In the genomic region with DNA sequence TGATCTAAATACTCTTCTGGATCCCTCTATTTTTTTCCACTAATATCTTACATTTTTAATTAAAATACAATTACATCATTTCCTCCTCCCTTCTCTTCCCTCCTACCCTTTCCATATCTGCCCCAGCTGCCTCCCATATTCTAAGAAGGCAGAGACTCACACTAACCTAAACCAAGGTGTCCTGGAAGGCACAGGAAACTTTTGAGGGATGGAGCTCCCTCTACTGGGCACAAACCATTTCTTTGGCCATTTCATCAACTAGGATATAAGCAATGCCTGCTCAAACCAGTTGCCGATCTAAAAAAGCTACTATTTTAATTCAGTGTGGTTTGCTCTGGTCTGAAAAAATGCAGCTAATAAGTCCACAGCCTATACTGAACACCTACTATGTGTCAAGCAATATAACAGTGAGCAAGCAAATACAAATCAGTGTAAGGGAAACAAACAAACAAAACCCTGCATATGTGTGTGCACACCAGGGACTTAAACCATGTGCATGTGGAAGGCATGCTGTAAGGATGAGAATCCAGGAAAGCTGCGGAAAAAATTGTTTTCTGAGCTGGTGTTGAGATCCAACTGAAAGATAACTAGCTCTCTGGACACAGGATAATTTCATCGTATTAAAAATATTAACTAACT, we compare ENCODE assay signal across 9 mouse cellular contexts.
DNase-seq lines count a peak whose midpoint lies in the region; ATAC-seq lines count a peak whose summit lies in the region.
"Had no signal": no experiment of that assay in that cellular context is flagged by ENCODE, and none has a peak within 500 bp of the region (broad histone marks: within the 10 kb centered on the region; RNA-seq: fewer than 3 reads in every experiment).

No protein-coding gene starts in this region.

- WGBS in heart, embryonic 10.5 days: 57% methylated on average over 3 of the region's 3 CpGs
- 45% methylated on average over 3 of the region's 3 CpGs for WGBS in forebrain, embryonic 15.5 days
- 55% methylated on average over 3 of the region's 3 CpGs for WGBS in kidney, embryonic 14.5 days

- H3K4me3 ChIP-seq in heart, embryonic 10.5 days: no peak overlapping the region
- H3K4me3 ChIP-seq in forebrain, embryonic 15.5 days: no peak overlapping the region
- H3K4me3 ChIP-seq in kidney, embryonic 14.5 days (ENCODE audit: low read length): no peak overlapping the region

- no peak overlapping the region for H3K4me2 ChIP-seq in forebrain, embryonic 15.5 days (replicated peaks)
- no peak overlapping the region for H3K4me2 ChIP-seq in kidney, embryonic 14.5 days (replicated peaks; ENCODE audit: low read depth, low read length)

- no peaks in the 10 kb centered on the region for H3K4me1 ChIP-seq in heart, embryonic 10.5 days
- H3K4me1 ChIP-seq in forebrain, embryonic 15.5 days: no peaks in the 10 kb centered on the region
- H3K4me1 ChIP-seq in kidney, embryonic 14.5 days (ENCODE audit: control insufficient read depth, insufficient read depth, low read length): no peaks in the 10 kb centered on the region

- intact Hi-C loops in left cerebral cortex, postnatal 4 days (cut with DNase I): no loop called here

- no peak overlapping the region for H3K9ac ChIP-seq in forebrain, embryonic 15.5 days (replicated peaks)
- H3K9ac ChIP-seq in kidney, embryonic 14.5 days (ENCODE audit: low read depth, low read length): no peak overlapping the region

- no peaks in the 10 kb centered on the region for H3K27me3 ChIP-seq in heart, embryonic 10.5 days (ENCODE audit: insufficient read depth, poor library complexity, severe bottlenecking)
- no peaks in the 10 kb centered on the region for H3K27me3 ChIP-seq in forebrain, embryonic 15.5 days
- H3K27me3 ChIP-seq in kidney, embryonic 14.5 days (ENCODE audit: control insufficient read depth, insufficient read depth, low read length): no peaks in the 10 kb centered on the region

- peak; percentile 70 for ATAC-seq in forebrain, embryonic 15.5 days (replicated peaks)
- peak; percentile 69; the same call in 1 of the 2 replicates for ATAC-seq in kidney, embryonic 14.5 days (ENCODE audit: low FRiP score, low TSS enrichment)

- H3K9me3 ChIP-seq in heart, embryonic 10.5 days: no peaks in the 10 kb centered on the region
- no peaks in the 10 kb centered on the region for H3K9me3 ChIP-seq in forebrain, embryonic 15.5 days
- no peaks in the 10 kb centered on the region for H3K9me3 ChIP-seq in kidney, embryonic 14.5 days (ENCODE audit: control insufficient read depth, low read length)

- peak; percentile 3 for DNase-seq in heart, adult 8-10 months (ENCODE audit: low spot score)
- no peak for DNase-seq in heart, embryonic 10.5 days (ENCODE audit: low spot score)
- DNase-seq in brain, embryonic 18.5 days (ENCODE audit: low read depth, low spot score): peak; percentile 30
- peak; percentile 57 for DNase-seq in left cerebral cortex, postnatal 4 days
- DNase-seq in retina, adult 2 months (ENCODE audit: low read depth, low spot score): peak; percentile 16
- DNase-seq in gastrocnemius, postnatal 25 days: no peak

- H3K27ac ChIP-seq in heart, embryonic 10.5 days: no peak overlapping the region
- H3K27ac ChIP-seq in forebrain, embryonic 15.5 days (replicated peaks): no peak overlapping the region
- no peak overlapping the region for H3K27ac ChIP-seq in kidney, embryonic 14.5 days (ENCODE audit: low read depth, low read length)

- H3K36me3 ChIP-seq in heart, embryonic 10.5 days: no peaks in the 10 kb centered on the region
- H3K36me3 ChIP-seq in forebrain, embryonic 15.5 days: no peaks in the 10 kb centered on the region
- no peaks in the 10 kb centered on the region for H3K36me3 ChIP-seq in kidney, embryonic 14.5 days (ENCODE audit: control insufficient read depth, insufficient read depth, low read length)
- H3K36me3 ChIP-seq: G1E had no signal

Comparison
In these comparisons a context has a peak if more than half of its experiments do, and no peak if none do; other contexts are left out.
1. DNase-seq: peak in heart, adult 8-10 months (single experiment), brain, embryonic 18.5 days (single experiment), left cerebral cortex, postnatal 4 days (single experiment) and retina, adult 2 months (single experiment); none in heart, embryonic 10.5 days (single experiment) and gastrocnemius, postnatal 25 days (single experiment).